Mouse (Mus musculus): ENCODE results near the gene Slc22a14.
"Not testable (repeated sequence)": the region's sequence is repeated elsewhere in the genome, so short reads cannot be mapped to it uniquely, and the experiment has no call there.

The Slc22a14 gene

GRCm38 (mm10) chr9:119265373-119266120 is 99.8 kb downstream of the Slc22a14 start:
- in situ Hi-C loops (cut with MboI; ENCODE audit: low sequenced_read_pairs): not testable (repeated sequence)

DNA sequence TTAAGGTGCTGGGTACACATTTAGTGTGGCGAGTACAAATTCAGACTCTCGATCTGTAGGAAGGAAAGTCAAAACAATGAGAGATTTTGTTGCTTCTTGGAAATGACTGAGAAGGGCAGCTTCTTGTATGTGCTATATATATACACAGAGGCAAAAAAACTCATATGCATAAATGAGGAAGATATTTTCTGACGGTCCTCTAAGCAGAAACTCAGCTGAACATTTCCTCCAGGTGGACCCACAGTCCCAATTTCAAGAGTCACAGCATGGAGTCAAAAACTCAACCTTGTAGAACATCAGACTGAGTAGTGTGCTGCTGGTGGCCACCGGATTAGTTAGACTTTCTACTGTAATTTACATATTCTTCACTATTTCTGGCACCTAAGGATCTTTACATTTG is 102.3 kb downstream of the Slc22a14 start:
- in situ Hi-C loops (cut with MboI; ENCODE audit: low sequenced_read_pairs): no loop called here

GRCm38 (mm10) chr9:119260825-119261224 is 104.5 kb downstream of the Slc22a14 start:
- in situ Hi-C loops (cut with MboI; ENCODE audit: low sequenced_read_pairs): no loop called here

- in situ Hi-C loops (cut with MboI; ENCODE audit: low sequenced_read_pairs): no loop called here
Measured at GRCm38 (mm10) chr9:119258785-119259184, 106.6 kb downstream of the Slc22a14 start.

DNA sequence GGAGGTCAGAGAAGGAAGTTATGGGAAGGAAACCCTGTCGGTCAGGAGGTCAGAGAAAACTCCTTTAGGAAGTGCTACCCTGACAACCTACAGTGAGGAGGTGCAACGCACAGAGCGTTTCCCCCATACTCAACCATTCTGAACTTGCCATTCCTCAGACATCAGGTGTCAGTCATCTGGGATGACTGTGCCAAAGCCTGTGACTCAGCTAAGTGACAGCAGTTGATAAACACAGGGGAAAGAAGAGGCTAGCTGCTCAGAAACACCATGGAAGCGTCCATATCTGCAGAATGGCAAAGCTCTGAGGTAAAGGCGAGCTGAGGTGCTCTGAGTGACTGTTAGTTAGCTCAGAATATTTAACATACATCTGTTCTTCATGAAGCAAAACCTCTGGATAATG is 107.2 kb downstream of the Slc22a14 start:
- in situ Hi-C loops (cut with MboI; ENCODE audit: low sequenced_read_pairs): no loop called here

- in situ Hi-C loops (cut with MboI; ENCODE audit: low sequenced_read_pairs): no loop called here
Measured at GRCm38 (mm10) chr9:119256161-119256560, 109.2 kb downstream of the Slc22a14 start.

DNA sequence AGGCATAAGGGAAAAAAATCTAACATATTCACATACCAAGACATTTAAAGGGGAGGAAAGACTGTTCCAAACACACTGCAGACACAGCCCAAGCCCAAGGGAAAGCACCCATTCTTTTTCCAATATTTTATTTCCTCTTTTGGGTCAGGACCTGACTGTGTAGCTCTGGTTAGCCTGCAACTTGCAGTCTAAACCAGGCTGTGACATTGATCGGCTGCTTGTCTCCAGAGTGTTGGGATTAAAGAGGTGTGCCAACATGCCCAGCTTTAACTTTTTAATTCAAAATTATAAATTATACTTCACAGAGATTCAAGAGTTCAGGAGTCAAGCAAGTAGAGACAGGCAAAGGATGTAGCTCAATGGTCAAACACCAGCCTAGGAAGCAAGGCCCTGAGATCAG is 110.3 kb downstream of the Slc22a14 start:
- in situ Hi-C loops (cut with MboI; ENCODE audit: low sequenced_read_pairs): no loop called here

GRCm38 (mm10) chr9:119254187-119254586 is 111.2 kb downstream of the Slc22a14 start:
- in situ Hi-C loops (cut with MboI; ENCODE audit: low sequenced_read_pairs): no loop called here

- in situ Hi-C loops (cut with MboI; ENCODE audit: low sequenced_read_pairs): no loop called here
Measured at GRCm38 (mm10) chr9:119247996-119248395, 117.4 kb downstream of the Slc22a14 start.

- in situ Hi-C loops (cut with MboI; ENCODE audit: low sequenced_read_pairs): no loop called here
Measured at GRCm38 (mm10) chr9:119246826-119247225, 118.5 kb downstream of the Slc22a14 start.

- in situ Hi-C loops (cut with MboI; ENCODE audit: low sequenced_read_pairs): no loop called here
Measured at GRCm38 (mm10) chr9:119243981-119244380, 121.4 kb downstream of the Slc22a14 start.

- in situ Hi-C loops (cut with MboI; ENCODE audit: low sequenced_read_pairs): no loop called here
Measured at GRCm38 (mm10) chr9:119241169-119241865, 124.0 kb downstream of the Slc22a14 start.

DNA sequence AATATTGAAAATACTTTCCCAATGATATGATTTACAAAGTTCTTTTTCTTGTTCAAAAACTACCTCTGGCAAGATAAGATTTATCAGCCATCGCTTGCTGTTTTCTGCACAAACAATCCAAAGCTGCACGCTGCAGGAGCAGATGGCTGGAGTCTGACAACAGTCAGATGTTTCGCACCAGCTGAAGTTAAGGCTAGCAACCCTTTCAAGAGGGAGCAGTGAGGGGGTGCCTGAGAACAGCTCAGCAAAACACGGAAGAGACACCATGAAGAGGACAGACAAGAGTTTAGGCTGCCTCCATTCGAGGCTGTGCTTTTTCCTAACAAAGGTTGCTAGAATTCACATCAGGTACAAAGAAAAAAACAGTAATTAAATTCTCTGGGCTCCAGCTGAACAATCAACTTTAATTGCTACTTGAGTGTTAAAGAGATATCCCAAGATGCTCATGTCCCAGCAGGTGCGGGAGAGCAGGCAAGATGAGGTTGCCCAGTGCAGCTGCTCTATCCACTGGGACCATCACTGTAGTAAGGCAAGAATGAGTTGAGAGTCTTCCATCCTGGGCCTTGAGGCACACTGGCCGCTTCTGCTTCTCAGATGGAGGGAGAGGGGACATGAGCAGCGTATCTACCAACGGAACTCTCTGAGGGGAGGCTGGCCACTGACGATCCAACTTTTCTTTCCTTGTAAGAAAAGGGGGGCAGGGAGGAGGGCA is 124.9 kb downstream of the Slc22a14 start:
- in situ Hi-C loops (cut with MboI; ENCODE audit: low sequenced_read_pairs): no loop called here

- in situ Hi-C loops (cut with MboI; ENCODE audit: low sequenced_read_pairs): no loop called here
Measured at GRCm38 (mm10) chr9:119239274-119239673, 126.1 kb downstream of the Slc22a14 start.

DNA sequence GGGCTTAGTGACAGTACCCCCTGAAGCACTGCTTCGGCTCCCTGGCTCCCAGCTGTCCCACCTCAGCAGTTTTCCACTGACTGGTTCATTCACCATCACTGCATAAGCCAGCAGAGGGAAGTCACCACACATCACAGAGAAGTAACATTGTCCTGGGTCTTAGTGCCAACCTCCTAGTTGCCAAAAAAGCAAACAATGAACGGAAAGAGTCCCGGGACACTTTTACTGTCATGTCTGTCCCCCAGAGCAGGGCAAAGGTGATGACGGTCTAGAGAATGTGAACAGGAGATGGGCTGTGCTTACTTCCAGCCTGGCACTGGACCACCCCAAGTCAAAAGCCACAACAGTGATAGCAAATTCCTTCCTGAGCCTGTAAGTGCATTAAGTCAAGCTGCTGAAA is 126.6 kb downstream of the Slc22a14 start:
- in situ Hi-C loops (cut with MboI; ENCODE audit: low sequenced_read_pairs): no loop called here

GRCm38 (mm10) chr9:119231552-119231951 is 133.8 kb downstream of the Slc22a14 start:
- in situ Hi-C loops (cut with MboI; ENCODE audit: low sequenced_read_pairs): no loop called here

GRCm38 (mm10) chr9:119230829-119231228 is 134.5 kb downstream of the Slc22a14 start:
- in situ Hi-C loops (cut with MboI; ENCODE audit: low sequenced_read_pairs): no loop called here

DNA sequence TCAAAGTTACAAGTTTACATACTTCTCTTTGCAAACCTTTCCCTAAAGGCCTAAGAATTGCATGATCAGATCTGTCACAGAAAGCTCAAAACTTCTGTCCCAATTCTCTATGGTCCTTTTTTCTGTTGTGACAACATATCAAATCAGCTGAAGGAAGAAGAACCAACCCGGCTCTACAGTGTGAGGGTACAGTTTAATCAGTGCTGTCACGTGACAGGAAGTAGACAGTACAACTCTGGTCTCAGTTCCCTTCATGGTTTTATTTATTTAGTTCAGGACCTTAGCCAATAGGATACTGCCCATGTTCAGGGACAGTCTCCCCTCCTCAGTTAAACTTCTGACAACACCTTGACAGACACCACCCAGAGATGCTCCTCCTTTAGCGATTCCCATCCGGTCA is 145.1 kb downstream of the Slc22a14 start:
- in situ Hi-C loops (cut with MboI; ENCODE audit: low sequenced_read_pairs): no loop called here

- in situ Hi-C loops (cut with MboI; ENCODE audit: low sequenced_read_pairs): no loop called here
Measured at GRCm38 (mm10) chr9:119219667-119220066, 145.7 kb downstream of the Slc22a14 start.

DNA sequence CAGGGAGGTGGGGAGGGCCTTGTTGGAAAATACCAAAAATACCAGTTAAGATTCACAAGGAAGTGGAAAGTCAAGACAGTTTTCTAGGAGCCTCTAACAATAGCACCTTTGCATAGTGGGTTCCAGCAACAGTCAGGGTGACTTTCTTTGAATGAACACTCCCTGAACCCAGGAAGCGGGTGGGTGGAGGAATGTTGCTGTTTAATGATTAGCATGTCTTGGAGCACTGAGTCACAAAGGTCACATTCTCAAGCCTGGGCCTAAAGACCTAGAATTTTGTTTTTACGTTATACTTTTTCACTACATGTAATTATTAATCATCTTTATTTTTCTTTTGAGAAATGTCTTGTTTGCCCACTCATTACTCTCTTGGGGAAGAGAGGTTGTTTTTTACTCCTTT is 150.0 kb downstream of the Slc22a14 start:
- in situ Hi-C loops (cut with MboI; ENCODE audit: low sequenced_read_pairs): not testable (repeated sequence)

- in situ Hi-C loops (cut with MboI; ENCODE audit: low sequenced_read_pairs): no loop called here
Measured at GRCm38 (mm10) chr9:119214601-119215000, 150.8 kb downstream of the Slc22a14 start.

DNA sequence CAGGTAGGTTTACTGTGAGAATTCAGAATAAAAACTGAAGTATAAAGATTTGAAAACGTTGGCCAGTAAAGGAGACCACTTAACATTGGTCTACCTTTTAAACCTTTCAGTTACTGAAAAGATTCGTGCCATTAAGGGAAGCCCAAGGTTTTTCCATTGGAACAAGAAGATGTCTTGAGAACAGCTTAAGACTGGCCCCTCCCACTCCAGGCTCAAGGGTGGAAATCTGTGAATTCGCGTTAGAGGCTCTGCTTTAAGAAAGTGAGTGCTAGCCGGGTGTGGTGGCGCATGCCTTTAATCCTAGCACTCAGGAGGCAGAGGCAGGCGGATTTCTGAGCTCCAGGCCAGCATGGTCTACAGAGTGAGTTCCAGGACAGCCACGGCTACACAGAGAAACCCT is 152.4 kb downstream of the Slc22a14 start:
- in situ Hi-C loops (cut with MboI; ENCODE audit: low sequenced_read_pairs): no loop called here
